Mouse (Mus musculus) lung, postnatal 4 days (tissue): ENCODE measurements around the gene Eml3.

Experiments
- DNase-seq, 2 experiments: peaks; one replicate each; pipeline ENCODE4 v3.0.0; 2021

The Eml3 gene

GRCm38 (mm10) chr19:8988346-8989065 is 59.2 kb downstream of the Eml3 start:
- DNase-seq, result no peak

- DNase-seq, result peak; percentile 88 to 92
These were observed 59.8 kb downstream of the Eml3 start, which contains the start of gene Ahnak for GRCm38 (mm10) chr19:8989066-8989566. TSS of gene Ahnak (plus strand) at chr19:8989284.

- DNase-seq, result peak; percentile 93 to 96
These were observed 60.4 kb downstream of the Eml3 start for GRCm38 (mm10) chr19:8989567-8990431.

- peak; percentile 51 to 53 for DNase-seq
These were observed 61.2 kb downstream of the Eml3 start for GRCm38 (mm10) chr19:8990432-8991102.
